Mouse (Mus musculus): ENCODE measurements around the gene Fah.

The Fah gene

GRCm38 (mm10) chr7:84594917-84595303, 11.6 kb downstream of the Fah start:
- DNase-seq (ENCODE audit: low read depth), result no peak

- DNase-seq (ENCODE audit: low read depth), result peak; percentile 88
Observed at GRCm38 (mm10) chr7:84594087-84594916, 12.2 kb downstream of the Fah start.

GRCm38 (mm10) chr7:84591347-84591746, 15.2 kb downstream of the Fah start:
- no peak for DNase-seq (ENCODE audit: low read depth)

- no peak for DNase-seq (ENCODE audit: low read depth)
Observed at GRCm38 (mm10) chr7:84590622-84591021, 15.9 kb downstream of the Fah start.

GRCm38 (mm10) chr7:84587101-84587783, 19.3 kb downstream of the Fah start:
- no peak for DNase-seq (ENCODE audit: low read depth)

- no peak for DNase-seq (ENCODE audit: low read depth)
Observed at GRCm38 (mm10) chr7:84586360-84587100, 20.0 kb downstream of the Fah start.

- no peak for DNase-seq (ENCODE audit: low read depth)
Observed at GRCm38 (mm10) chr7:84585086-84585485, 21.4 kb downstream of the Fah start.

- DNase-seq (ENCODE audit: low read depth), result no peak
Observed at GRCm38 (mm10) chr7:84579769-84580168, 26.8 kb downstream of the Fah start.

GRCm38 (mm10) chr7:84578841-84579240, 27.7 kb downstream of the Fah start:
- no peak for DNase-seq (ENCODE audit: low read depth)

- DNase-seq (ENCODE audit: low read depth), result no peak
Observed at GRCm38 (mm10) chr7:84577034-84577433, 29.5 kb downstream of the Fah start.

GRCm38 (mm10) chr7:84566200-84566599, 40.3 kb downstream of the Fah start:
- DNase-seq (ENCODE audit: low read depth), result no peak

- no peak for DNase-seq (ENCODE audit: low read depth)
Observed at GRCm38 (mm10) chr7:84564236-84564635, 42.3 kb downstream of the Fah start.

- DNase-seq (ENCODE audit: low read depth), result no peak
Observed at GRCm38 (mm10) chr7:84560500-84560899, 46.0 kb downstream of the Fah start.

GRCm38 (mm10) chr7:84557332-84557731, 49.2 kb downstream of the Fah start:
- no peak for DNase-seq (ENCODE audit: low read depth)

GRCm38 (mm10) chr7:84555294-84555693, 51.2 kb downstream of the Fah start:
- DNase-seq (ENCODE audit: low read depth), result no peak

- DNase-seq (ENCODE audit: low read depth), result no peak
Observed at GRCm38 (mm10) chr7:84551472-84551871, 55.0 kb downstream of the Fah start.

- no peak for DNase-seq (ENCODE audit: low read depth)
Observed at GRCm38 (mm10) chr7:84546667-84547066, 59.9 kb downstream of the Fah start.

- no peak for DNase-seq (ENCODE audit: low read depth)
Observed at GRCm38 (mm10) chr7:84544946-84545345, 61.6 kb downstream of the Fah start.

Measured in naive thymus-derived CD4-positive, alpha-beta T cell, adult 2 months (primary cell).